8 mouse cellular contexts compared by ENCODE assay signal in genomic region chr5:139907714-139908242, GRCm38 (mm10). TPM values are rescaled to one million over a fixed set of nuclear protein-coding genes. Genes with fewer than 3 reads are reported as not detected.
DNase-seq lines count a peak whose midpoint lies in the region; ATAC-seq and TF ChIP-seq lines count a peak whose summit lies in the region.

Elfn1 (plus strand) TSS chr5:139907943.

- peak within 1 kb of the TSS; percentile 62 for H3K4me3 ChIP-seq in heart, adult 2 months
- peak within 1 kb of the TSS; percentile 73 for H3K4me3 ChIP-seq in forebrain, embryonic 16.5 days (replicated peaks; ENCODE audit: low read length)

- peaks cover 2% of the 10 kb centered on the region; the same call in 1 of the 2 replicates for H3K4me1 ChIP-seq in heart, adult 2 months (ENCODE audit: control insufficient read depth, insufficient read depth, low read length)
- H3K4me1 ChIP-seq in forebrain, embryonic 16.5 days (replicated peaks; ENCODE audit: control insufficient read depth, insufficient read depth, low read length) = peaks cover 46% of the 10 kb centered on the region

- intact Hi-C loops in heart, adult 2 months (cut with DNase I) = loop anchor here (2.0 to 5.0 kb wide), 2 partner anchors 230 to 385 kb away; no protein-coding TSS in a partner anchor
- intact Hi-C loops in heart, postnatal 25 days (cut with DNase I) = loop anchor here (2.0 to 5.0 kb wide), 2 partner anchors 233 to 385 kb away; no protein-coding TSS in a partner anchor

- no peak for TF ChIP-seq CTCF in heart, adult 2 months (IDR thresholded peaks at IDR 0.05)

- DNase-seq in heart, adult 2 months = no peak
- no peak for DNase-seq in heart, postnatal 25 days (ENCODE audit: low spot score)
- peak; percentile 20 for DNase-seq in Muller cell, postnatal 12 days (ENCODE audit: inconsistent ontology term)
- DNase-seq in layer of hippocampus, postnatal 36 days = no peak
- DNase-seq in lung, postnatal 36 days = peak; percentile 65
- no peak for DNase-seq in right cerebral cortex, adult 18-20 months
- no peak for DNase-seq in urinary bladder, postnatal 25 days (ENCODE audit: low spot score)

- no peak within 1 kb of the TSS for H3K27ac ChIP-seq in heart, adult 2 months
- H3K27ac ChIP-seq in forebrain, embryonic 16.5 days (ENCODE audit: low read length) = peak within 1 kb of the TSS; percentile 33

- H3K9ac ChIP-seq in heart, adult 2 months (ENCODE audit: low read depth, low read length) = peak within 1 kb of the TSS; percentile 63
- H3K9ac ChIP-seq in forebrain, embryonic 16.5 days (replicated peaks; ENCODE audit: low read depth, low read length) = peak within 1 kb of the TSS; percentile 77

- H3K9me3 ChIP-seq in forebrain, embryonic 16.5 days (ENCODE audit: control insufficient read depth, low read length) = no peaks in the 10 kb centered on the region; the same call in 1 of the 2 replicates

- peak within 1 kb of the TSS; percentile 98 for H3K4me2 ChIP-seq in forebrain, embryonic 16.5 days (ENCODE audit: low read length)

- no peaks in the 10 kb centered on the region for H3K79me2 ChIP-seq in heart, adult 2 months (replicated peaks; ENCODE audit: control insufficient read depth, insufficient read depth, low read length)

- TF ChIP-seq POLR2A in heart, adult 2 months (IDR thresholded peaks at IDR 0.05; ENCODE audit: insufficient read depth, low read depth, low read length) = no peak

- peaks cover 20% of the 10 kb centered on the region for H3K27me3 ChIP-seq in heart, adult 2 months (ENCODE audit: control insufficient read depth, insufficient read depth, low read length)
- peaks cover 45% of the 10 kb centered on the region for H3K27me3 ChIP-seq in forebrain, embryonic 16.5 days (replicated peaks; ENCODE audit: control insufficient read depth, insufficient read depth, low read length)

- WGBS in heart, adult 2 months = 2% methylated on average over 33 of the region's 33 CpGs
- under 1% methylated on average over 33 of the region's 33 CpGs for WGBS in forebrain, embryonic 16.5 days

- TF ChIP-seq EP300 in heart, adult 2 months (IDR thresholded peaks at IDR 0.05; ENCODE audit: insufficient read depth, low read depth, low read length) = no peak

- ATAC-seq in forebrain, embryonic 16.5 days = peak; percentile 24

- no peaks in the 10 kb centered on the region for H3K36me3 ChIP-seq in heart, adult 2 months (ENCODE audit: control insufficient read depth, insufficient read depth, low read length)
- H3K36me3 ChIP-seq in forebrain, embryonic 16.5 days (ENCODE audit: control insufficient read depth, insufficient read depth) = no peaks in the 10 kb centered on the region

RNA-seq across cellular contexts. Expression of gene Elfn1, which starts in this region (rescaled TPM):
- under 1 TPM in 1 of 2 experiments, not detected in 1; 0.14 TPM for total RNA-seq in heart, adult 2 months (2021)
- 0.18 and 0.25 TPM in 2 replicates for polyA plus RNA-seq in heart, adult 2 months (2012; rRNA removed)
- total RNA-seq in heart, postnatal 25 days (2021) = under 1 TPM; 0.13 to 0.14 TPM
- polyA plus RNA-seq in forebrain, embryonic 16.5 days (2015; fragmentation: Nextera tagmentation; extraction: Ambion mirVana) = 2.4 and 3.2 TPM in 2 replicates
- 10 to 100 TPM; 28.3 to 29.6 TPM for total RNA-seq in layer of hippocampus, postnatal 36 days (2021)

Comparison
In these comparisons a context has a peak if more than half of its experiments do, and no peak if none do; other contexts are left out.
1. RNA of gene Elfn1 (total RNA-seq): 28.3 to 29.6 TPM in layer of hippocampus, postnatal 36 days; 0.13 to 0.14 TPM in heart, postnatal 25 days and 0.14 TPM in heart, adult 2 months; every median in the first group is over 10 times any median in the second.
2. DNase-seq: peak in Muller cell, postnatal 12 days (single experiment) and lung, postnatal 36 days (single experiment); none in heart, adult 2 months (0 of 2), heart, postnatal 25 days (single experiment), layer of hippocampus, postnatal 36 days (0 of 2), right cerebral cortex, adult 18-20 months (single experiment) and urinary bladder, postnatal 25 days (single experiment).